Mouse (Mus musculus) left cerebral cortex, postnatal 25 days (tissue): ENCODE results near the gene Lrrc8d. TPM values are rescaled to one million over a fixed set of nuclear protein-coding genes. Genes with fewer than 3 reads are reported as not detected.
A peak's percentile ranks its signal among the peaks of the same experiment; 100 is the strongest.

Experiments used
- DNase-seq, 2 experiments: peaks; one replicate each; pipeline ENCODE4 v3.0.0; 2022; ENCODE audit warnings: low spot score in 2 of 2, mixed read lengths in 1 of 2
- intact Hi-C: fragments of 180-260 bp; cut with DNase I; formaldehyde crosslinking; loops from one replicate; pipeline ENCODE4 v1.15.1; 2025
- total RNA-seq, 2 experiments: library from RNA; stranded (reverse); gene quantifications; 2 replicates each; pipeline ENCODE4 v1.2.3; 2021

Lrrc8d gene
- total RNA-seq, 2 experiments from 2014 or later = 35.1 to 35.4 TPM

DNA sequence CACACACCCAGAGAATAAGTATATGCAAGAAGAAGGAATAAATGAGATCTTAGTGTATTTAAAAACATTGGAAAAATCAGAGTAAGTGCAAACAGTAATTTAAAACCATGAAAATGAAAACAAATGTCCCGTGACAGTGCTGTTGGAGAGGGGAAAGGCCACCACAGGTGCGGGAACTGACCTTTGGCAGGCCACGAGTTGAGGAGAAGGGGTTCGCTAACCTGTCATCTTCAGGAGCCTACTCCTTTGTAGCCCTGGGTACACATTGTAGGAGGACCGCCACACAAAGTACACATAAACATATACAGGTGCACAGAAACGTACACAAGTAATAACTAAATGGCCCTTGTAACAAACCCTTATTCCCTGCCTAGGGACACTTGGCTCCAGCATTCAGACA, 55.7 kb downstream of the Lrrc8d start:
- DNase-seq = no peak
- intact Hi-C loops = no loop called here

DNA sequence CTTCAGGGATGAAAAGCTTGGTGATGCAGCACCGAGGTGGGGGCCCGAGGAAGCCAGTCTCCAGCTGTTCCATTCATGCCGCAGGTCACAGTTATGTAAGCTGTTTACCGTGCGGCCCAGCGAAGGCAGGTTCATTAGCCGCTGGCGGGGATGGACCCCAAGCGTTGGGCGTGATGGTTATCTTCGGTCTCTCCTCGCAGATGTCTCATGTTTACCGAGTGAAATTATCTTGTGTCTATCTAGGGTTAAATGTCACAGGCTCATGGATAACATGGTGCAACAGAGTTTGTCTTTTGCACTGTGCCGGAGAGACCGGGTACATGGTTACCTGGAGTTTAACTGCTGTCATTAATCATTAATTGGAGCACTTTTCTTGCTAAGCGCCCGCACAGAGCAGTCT, 58.2 kb downstream of the Lrrc8d start:
- DNase-seq = no peak
- intact Hi-C loops = no loop called here

DNA sequence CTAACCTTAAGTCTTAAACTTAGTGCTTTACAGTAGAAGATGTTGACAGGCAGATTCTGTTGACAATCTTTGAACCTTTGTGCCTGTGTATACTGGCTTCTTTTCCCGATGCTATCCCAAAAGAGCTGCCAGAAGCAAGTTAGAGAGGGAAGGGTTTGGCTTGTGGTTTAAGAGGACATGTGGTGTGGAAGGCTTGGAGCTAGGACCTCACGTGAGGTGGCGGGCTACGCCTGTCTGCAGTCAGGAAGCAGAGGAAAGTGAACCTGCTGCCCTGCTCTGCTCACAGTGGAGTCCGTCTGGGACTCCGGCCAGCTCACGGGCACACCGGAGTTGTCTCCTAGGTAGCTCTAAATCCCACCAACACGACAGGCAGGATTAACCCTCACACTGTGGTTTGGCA, 59.1 kb downstream of the Lrrc8d start:
- intact Hi-C loops = no loop called here
- DNase-seq = no peak

DNA sequence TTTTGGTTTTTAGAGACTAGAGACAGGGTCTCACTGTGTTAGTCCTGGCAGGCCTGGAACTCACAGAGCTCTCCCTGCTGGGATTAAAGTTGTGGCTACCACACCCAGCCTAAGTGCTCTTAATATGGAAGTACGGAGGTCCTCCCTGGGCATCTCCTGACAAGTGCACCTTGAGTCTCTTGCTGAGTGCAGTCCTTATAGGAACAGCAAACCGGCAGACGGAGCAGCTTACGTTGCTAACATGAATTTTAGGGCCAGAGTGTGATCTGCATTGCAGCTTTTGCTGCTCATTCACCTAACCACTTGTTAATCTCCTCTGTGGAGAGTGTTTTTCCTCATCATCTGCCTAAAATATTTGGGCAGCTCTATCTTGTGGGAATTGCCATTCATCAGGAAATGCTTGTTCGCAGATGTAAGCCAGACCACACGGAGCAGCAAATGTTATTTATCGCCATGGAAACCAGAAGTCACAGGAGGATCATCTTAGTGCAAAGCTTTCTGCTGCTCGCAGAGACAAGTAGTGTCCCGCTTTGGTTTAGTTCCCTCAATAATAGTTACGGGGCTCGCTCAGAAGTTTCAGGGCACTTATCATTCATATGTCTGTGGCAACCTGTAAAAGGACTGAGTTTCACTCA, 62.2 kb downstream of the Lrrc8d start:
- intact Hi-C loops = no loop called here
- peak in 1 of 2 experiments; percentile 6 for DNase-seq

DNA sequence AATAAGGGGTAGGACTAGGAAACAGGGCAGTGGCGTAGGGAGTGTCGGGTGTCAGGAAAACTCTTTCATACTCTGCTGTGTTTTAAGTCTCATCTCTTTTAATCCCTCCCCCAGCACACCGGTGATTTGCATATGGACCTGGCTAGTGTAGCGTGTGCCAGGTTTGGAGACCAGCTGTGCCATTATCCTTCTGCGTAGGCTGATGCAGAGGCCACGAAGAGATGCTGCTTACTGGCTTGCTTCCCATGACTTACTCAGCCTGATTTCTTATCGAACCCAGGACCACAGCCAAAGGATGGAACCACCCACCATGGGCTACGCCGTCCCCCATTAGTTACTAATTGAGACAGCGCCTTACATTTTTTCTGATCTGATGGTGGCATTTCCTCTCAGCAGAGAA, 64.6 kb downstream of the Lrrc8d start:
- DNase-seq = peak in 1 of 2 experiments; percentile 44
- intact Hi-C loops = no loop called here

DNA sequence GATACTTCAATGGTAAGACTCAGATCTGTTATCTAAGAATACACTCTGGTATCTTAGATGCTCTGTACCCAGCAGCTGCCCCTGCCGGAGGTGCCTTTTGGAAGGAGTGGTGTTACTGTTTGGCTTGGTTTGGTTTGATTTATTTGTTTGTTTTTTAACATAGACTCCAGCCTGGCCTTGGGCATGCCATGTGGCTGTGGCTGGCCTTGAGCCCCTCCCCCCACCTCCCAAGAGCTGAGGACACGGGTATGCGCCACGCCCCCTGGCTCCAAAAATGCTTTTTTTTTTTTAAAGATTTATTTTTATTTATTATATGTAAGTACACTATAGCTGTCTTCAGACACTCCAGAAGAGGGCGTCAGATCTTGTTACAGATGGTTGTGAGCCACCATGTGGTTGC, 65.6 kb downstream of the Lrrc8d start:
- intact Hi-C loops = no loop called here
- DNase-seq = no peak

DNA sequence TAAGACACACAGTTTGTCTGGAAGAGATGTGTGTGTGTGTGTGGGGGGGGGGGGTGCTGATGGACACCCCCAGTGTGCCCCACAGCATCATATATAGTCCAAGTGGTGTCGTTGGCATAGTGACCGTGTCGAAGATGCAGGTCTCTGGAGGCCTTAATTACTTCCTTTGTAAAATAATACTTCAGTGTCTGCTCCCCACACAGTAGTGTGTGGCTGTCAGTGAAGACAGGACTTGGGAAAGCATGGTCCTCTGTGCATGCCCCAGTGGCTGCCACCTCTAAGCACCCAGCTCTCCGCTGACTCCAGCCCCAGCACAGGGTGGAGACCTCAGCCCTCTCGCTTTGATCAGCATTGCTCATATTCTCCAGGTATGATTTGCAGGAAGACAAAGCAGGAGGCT, 76.6 kb downstream of the Lrrc8d start:
- no peak for DNase-seq
- intact Hi-C loops = no loop called here

DNA sequence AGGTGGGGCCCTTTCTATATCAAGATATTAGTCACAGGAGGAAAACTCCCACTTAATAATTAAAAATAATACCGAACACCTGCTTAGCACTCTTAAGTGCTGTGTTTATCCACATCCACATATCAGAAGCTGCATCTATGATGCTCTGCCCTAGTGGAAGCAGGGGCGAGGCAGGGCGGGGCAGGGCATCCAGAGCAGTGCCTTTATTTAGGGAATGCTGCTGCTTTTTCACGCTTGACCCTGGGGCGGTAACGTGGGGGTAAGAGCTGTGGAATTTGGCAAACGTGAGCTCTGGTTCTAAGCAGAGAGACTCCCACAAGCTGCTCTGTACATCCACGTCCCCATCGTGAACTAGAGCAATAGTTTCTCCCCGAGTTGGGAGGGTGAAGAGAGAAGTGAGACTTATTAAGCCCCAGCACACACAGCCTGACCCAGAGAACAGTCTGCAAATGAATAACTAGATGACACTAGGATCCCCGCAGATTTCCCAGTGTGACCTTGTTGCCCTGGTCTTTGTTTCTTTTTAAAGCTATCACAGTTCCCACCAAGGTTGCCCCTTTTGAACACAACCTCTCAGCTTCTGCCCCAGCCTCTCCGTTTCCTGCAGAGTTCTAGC, 77.3 kb downstream of the Lrrc8d start:
- DNase-seq = no peak
- intact Hi-C loops = no loop called here

DNA sequence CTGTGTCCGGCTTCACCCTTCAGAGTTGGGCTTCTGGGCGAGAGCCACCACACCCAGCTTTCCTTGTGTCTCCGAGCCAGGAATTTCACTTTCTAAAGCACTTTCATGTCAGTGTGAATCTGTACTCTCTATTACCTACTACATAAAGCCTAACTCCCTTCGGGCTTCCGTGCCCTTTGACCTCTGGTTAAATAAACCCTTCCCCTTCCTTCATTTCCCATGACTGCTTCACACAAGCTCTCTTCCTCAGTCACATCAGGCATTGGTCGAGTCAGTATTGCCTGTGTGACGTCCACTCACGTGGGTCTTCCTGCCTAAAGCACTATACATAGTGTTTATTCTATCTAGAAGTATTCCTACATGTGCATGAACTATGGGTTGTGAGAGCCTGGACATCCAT, 77.9 kb downstream of the Lrrc8d start:
- intact Hi-C loops = no loop called here
- no peak for DNase-seq

DNA sequence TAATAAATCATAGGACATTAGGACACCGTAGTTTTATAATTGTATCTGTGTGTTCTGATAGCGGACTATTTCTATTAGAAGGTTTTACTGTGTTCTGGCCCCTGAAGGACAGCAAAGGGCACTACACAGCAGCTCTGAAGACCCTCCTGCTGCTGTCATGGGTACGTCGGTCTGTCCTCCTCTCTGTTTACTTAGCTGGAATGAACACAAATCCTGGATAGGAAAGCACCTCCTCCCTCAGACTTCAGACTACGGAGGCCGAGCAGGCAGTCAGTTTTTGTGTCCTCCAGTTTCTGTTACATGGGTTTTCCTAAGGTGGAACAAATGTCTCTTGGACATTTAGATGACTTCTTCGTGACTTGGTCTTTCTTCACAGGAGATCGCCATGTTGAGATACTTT, 78.4 kb downstream of the Lrrc8d start:
- DNase-seq = no peak
- intact Hi-C loops = no loop called here

DNA sequence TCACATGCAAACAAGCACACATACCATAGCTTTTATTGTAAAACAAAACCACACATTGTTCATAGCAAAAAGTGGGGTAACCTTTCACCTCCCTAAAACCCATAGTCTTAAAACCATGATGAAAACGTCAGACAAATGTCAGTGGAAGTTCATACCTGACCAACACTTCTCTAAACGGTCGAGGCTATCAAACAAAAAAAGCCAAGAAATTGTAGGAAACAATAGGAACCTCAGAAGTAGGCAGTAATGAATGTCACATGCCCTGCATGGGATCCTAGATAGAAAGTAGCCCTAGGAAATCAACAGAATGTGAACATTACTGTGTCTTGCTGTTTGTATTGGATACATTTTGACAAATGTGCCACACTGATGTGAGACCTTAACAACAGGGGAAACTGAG, 79.0 kb downstream of the Lrrc8d start:
- no peak for DNase-seq
- intact Hi-C loops = no loop called here

DNA sequence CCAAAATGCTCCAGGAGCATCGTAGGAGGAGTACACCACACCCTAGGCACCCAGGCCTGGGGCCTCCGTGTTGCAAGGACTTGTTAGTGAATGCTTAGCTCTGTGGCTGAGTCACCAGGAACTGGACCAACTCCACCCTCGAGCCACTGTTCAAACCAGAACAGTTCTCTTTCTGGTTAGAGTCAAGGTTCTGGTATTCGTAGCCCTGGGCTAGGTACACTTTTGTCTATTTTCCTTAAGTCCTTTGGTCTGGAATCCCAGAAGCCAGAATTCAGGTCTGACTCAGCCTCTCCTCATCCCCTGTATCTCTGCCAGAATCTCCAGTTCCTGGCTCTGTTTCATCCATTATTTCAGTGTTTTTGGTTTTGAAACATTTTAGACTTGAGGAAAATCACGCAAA, 79.6 kb downstream of the Lrrc8d start:
- intact Hi-C loops = no loop called here
- peak in 1 of 2 experiments; percentile 67 for DNase-seq

DNA sequence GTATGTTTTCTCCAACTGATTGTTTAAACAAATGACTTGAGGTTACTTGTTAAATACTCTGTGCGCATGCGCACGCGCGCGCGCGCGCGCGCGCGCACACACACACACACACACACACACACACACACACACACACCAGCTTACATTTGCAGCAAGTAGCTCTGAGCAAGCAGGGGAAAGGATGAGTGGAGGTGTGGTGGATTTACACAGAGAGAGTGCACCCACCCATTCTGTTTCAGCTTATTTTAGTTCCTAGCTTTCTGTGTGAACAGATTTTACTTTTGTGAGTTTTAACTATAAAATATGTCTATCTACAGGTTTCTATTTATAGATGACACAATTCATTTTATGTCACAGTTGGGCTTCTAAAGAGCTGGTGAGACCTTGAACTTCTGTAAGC, 84.1 kb downstream of the Lrrc8d start:
- DNase-seq = peak in 1 of 2 experiments; percentile 20
- intact Hi-C loops = no loop called here

DNA sequence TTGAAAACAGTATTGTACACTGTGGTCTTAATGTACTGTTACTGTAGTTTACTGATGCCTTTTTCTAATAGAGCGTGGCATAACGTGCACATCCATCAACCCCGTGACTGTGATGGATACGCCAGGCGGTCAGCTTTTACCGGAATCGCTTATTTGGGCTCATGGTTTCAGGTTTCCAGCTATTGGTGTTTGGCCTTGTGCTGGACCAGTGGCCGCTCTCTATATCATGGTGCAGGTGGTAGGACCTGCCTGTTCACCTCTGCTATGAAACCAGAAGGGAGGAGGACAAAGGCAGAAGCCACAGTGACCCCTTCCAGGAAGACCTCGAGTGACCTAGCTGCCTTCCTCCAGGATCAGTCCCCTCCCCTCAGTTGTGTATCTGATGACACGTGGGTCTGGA, 85.0 kb downstream of the Lrrc8d start:
- DNase-seq = no peak
- intact Hi-C loops = no loop called here

DNA sequence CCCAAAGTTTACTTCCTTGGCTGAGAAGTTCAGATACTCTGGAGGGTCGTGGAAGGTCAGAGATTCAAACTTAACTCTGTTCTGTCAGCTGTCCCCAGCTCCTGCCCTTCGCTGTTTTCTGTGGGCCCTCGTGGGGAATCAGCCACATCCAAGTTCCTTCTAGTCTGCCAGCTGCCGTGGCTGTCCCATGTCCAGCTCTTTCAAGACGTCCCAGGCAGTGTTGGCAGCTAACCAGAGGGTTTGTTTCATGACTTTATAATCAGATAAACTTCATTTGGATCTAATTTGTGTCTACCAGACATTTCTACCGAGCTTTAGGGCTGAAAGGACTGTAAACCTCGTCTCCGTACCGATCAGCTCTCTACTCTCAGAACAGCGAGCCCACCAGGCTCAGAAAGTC, 87.8 kb downstream of the Lrrc8d start:
- intact Hi-C loops = no loop called here
- no peak for DNase-seq

DNA sequence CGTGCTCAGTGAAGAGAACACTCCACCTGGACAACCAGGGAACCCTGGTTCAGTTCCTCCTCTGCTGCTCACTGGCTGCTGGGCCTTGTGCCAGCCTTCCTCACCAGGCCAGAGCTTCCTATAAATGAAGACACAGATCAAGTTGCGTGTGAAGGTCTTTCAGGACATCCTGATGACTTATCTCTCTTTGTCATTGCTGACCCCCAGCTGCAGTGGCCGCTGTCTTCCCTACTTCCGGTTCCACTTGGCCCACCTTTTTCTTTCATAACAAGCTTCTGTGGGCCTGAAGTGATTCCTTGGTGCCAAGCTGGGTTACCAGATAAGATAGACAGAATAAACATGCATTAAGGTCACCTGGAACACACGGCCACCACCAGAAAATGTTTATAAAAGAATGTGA, 90.0 kb downstream of the Lrrc8d start:
- intact Hi-C loops = no loop called here

DNA sequence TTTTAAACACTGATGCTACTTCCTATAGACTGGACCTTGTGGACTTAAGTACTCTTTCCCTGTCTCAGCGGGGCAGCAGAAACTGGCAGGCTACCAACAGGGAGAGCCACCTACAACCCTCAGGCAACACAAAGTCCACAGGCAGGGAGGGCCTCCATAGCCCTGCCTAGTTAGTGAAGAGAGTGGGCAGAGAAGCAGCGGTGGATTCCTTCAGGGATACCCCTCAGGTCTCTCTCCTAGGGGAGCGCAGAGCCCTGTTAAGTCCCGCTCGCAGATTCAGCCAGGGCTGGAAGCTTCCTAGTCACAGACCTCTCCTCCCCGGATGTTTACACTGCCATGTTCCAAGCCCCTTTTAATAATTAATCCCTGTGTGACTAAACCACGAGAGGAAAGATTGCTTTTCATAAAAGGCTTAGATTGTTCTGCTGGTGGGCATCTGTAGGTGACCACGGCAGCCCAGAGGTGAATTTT, 92.6 kb downstream of the Lrrc8d start:
- intact Hi-C loops = no loop called here
- no peak for DNase-seq

More for the DNA sequence above, 90.0 kb downstream of the Lrrc8d start:
- no peak for DNase-seq

DNA sequence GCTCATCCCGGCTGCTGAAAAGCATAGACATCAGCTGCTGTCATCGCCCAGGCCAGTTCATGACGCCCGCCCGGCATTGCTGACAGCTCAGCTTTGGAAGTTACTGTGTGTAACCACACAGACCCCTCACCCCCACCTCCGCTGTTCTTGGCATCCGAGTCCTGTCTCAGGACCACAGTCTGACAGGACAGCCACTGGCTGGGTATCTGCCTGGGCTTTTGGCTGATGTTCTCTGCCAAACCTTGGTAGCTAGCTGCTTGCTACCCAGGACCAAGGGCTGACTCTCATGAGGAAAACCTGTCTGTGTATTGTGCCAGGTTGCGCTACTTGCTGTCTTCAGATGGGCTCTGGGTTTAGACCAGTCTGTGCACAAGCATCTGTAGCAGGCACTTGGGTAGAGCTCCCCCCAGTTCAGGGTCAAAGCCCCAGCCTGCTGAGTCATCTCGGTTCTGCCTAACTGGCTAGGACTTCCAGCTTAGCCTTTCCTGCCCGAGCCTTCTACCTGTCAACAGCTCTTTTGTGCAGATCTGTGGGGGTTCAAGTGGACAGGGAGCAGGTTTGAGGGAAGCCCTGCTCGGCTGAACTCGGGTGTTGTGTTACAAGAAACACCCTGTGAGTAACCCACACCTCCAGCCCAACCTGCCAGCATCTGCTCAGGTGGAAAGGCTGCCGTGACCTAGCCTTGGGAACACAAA, 93.2 kb downstream of the Lrrc8d start:
- no peak for DNase-seq
- intact Hi-C loops = no loop called here

DNA sequence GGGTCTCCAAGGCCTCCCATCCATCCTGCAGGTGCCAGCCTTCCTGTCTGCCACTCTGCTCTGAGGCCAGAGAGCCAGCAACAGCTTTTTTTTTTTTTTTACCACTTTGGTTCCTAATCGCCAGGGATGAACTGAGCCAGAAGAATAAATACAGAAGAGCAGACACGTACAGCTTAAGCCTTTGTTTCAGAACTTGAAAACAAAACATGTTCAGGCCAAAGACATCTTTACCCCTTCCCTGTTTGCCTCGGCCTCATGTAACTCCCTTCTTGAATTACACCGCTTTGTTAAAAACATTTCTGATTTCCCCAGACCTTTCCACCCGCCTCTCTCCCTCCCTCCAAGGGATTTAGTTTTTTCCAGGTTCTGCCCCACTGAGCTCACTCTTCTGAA, 93.8 kb downstream of the Lrrc8d start:
- intact Hi-C loops = no loop called here
- DNase-seq = no peak

DNA sequence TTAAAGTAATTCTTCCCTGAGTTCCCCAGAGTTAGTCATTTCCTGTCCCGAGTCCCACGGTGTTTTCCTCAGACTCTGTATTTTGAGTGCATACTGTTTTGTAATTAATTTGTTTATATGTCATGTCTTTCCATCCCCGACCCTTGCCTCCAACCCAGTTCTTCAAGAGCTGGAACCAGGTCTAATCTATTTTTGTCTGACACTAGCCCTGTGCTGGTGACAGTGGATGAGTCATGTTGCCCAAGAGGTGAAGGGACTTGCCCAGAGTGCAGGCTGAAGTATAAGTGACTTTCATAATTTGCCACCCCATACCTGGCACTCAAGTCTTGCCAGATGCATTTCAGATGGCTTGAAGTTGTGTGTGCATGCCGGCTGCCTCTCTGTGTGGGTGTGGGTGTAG, 98.7 kb downstream of the Lrrc8d start:
- intact Hi-C loops = no loop called here
- DNase-seq = no peak
